Mouse (Mus musculus) retina, postnatal 1 day (tissue): ENCODE measurements around the gene Pde9a.

Experiments
- DNase-seq: peaks from one replicate; pipeline ENCODE4 v3.0.0-alpha.2; 2012

Gene Pde9a

GRCm38 (mm10) chr17:31519344-31519945 lies 133.4 kb downstream of the Pde9a start:
- no peak for DNase-seq

GRCm38 (mm10) chr17:31519946-31520838 lies 134.2 kb downstream of the Pde9a start, which contains the start of the genes Wdr4 and Ndufv3:
TSS of gene Wdr4 (minus strand) at chr17:31519980.
TSS of gene Ndufv3 (plus strand) at chr17:31520115.
- peak; percentile 100 for DNase-seq

GRCm38 (mm10) chr17:31520895-31521294 lies 134.9 kb downstream of the Pde9a start:
- DNase-seq: peak; percentile 80

GRCm38 (mm10) chr17:31521948-31522347 lies 135.9 kb downstream of the Pde9a start:
- no peak for DNase-seq

DNA sequence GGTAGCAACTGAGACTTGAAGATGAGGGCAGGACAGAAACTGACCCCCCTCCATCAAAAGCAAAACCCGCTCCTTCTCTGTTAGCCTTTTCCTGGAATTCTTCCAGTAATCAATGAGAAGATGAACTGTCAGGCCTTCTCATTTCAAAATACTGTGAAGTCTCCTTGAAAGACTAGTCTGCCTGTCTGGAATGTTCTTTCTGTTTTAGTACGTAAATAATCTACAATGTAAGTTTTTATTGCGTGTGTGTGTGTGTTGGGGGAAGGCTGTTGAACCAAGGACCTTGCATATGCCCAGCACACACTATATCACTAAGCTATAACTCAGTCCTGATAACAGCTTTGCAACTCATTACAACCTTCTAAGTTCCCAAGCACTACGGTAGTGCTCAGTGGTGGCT lies 139.1 kb downstream of the Pde9a start:
- no peak for DNase-seq

DNA sequence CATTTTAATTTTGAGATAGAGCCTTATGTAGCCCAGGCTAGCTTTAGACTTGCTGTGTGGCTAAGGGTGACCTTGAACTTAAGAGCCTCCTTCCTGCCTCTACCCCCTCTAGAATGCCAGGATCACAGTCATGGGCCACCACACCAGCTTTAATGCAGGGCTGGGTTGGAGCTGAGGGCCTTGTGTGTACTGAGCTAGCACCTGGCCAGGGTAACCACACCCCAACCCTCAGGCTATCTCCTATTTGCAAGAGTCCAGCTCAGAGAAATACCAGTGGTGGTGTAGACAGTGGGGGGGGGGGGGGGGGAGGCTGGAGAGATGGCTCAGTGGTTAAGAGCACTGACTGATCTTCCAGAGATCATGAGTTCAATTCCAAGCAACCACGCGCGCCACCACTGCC lies 139.8 kb downstream of the Pde9a start:
- DNase-seq: no peak
